Mouse (Mus musculus) kidney, embryonic 16.5 days (tissue): ENCODE measurements around the gene Atad3a. TPM values are rescaled to one million over a fixed set of nuclear protein-coding genes. Genes with fewer than 3 reads are reported as not detected.

ENCODE experiments used
- ATAC-seq: fragments of 200-750 bp; cut with Nextera tagmentation; 2 replicates; pipeline ENCODE4 v1.8.0; 2017; ENCODE audit warnings: moderate TSS enrichment; ENCODE audit not compliant: low FRiP score, low TSS enrichment
- H3K27ac ChIP-seq: fragments of 300-500 bp; sonication (generic); 2 replicates; pipeline ENCODE4 v1.5.1; 2014; ENCODE audit warnings: low read length
- H3K27me3 ChIP-seq: fragments of 300-500 bp; sonication (generic); 2 replicates; pipeline ENCODE4 v1.6.1; 2014; ENCODE audit warnings: low read length, control low read depth, mixed read lengths; ENCODE audit not compliant: insufficient read depth
- H3K36me3 ChIP-seq: fragments of 300-500 bp; sonication (generic); 2 replicates; pipeline ENCODE4 v1.6.1; 2014; ENCODE audit warnings: low read length, control low read depth, mixed read lengths; ENCODE audit not compliant: insufficient read depth
- H3K4me1 ChIP-seq: fragments of 300-500 bp; sonication (generic); 2 replicates; pipeline ENCODE4 v1.6.1; 2014; ENCODE audit warnings: low read length, control low read depth, mixed read lengths; ENCODE audit not compliant: insufficient read depth
- H3K4me2 ChIP-seq: fragments of 300-500 bp; sonication (generic); replicated peaks from 2 replicates; pipeline ENCODE4 v1.6.1; 2014; ENCODE audit warnings: low read depth, low read length
- H3K4me3 ChIP-seq: fragments of 300-500 bp; sonication (generic); 2 replicates; pipeline ENCODE4 v1.5.1; 2014; ENCODE audit warnings: mild to moderate bottlenecking, low read length
- H3K9ac ChIP-seq: fragments of 300-500 bp; sonication (generic); replicated peaks from 2 replicates; pipeline ENCODE4 v1.6.1; 2014; ENCODE audit warnings: low read length
- H3K9me3 ChIP-seq: fragments of 300-500 bp; sonication (generic); 2 replicates; pipeline ENCODE4 v1.6.1; 2016; ENCODE audit warnings: low read length, control low read depth
- WGBS: fragments of 180-500 bp; shearing (Covaris S2); extraction: QIAGEN DNeasy Blood & Tissue Kit; methylation state at CpG from one replicate; pipeline ENCODE4 v1.1.7; 2014; 5-methylcytosine and 5-hydroxymethylcytosine counted together
- polyA plus RNA-seq: library from polyadenylated mRNA; unstranded; fragments of >200 nt; fragmentation: Nextera tagmentation; extraction: Ambion mirVana; gene quantifications from 2 replicates; pipeline ENCODE4 v1.2.1, GENCODE M21; 2015

The Atad3a gene
- 138 and 142 TPM in 2 replicates for polyA plus RNA-seq

- under 1% methylated on average over 65 of the region's 68 CpGs for WGBS
- no peaks in the 10 kb centered on the region for H3K9me3 ChIP-seq
- ATAC-seq, result peak; percentile 98
Measured at GRCm38 (mm10) chr4:155760613-155761355, at the start of gene Atad3a. Gene Atad3a (minus strand): TSS chr4:155761093.

GRCm38 (mm10) chr4:155807841-155808240 is 46.9 kb upstream of the Atad3a start:
- no peaks in the 10 kb centered on the region for H3K27me3 ChIP-seq
- H3K4me3 ChIP-seq, result no peak overlapping the region
- H3K9me3 ChIP-seq, result no peaks in the 10 kb centered on the region
- H3K9ac ChIP-seq, result no peak overlapping the region
- peaks cover 21% of the 10 kb centered on the region for H3K4me1 ChIP-seq
- no peak overlapping the region for H3K27ac ChIP-seq
- no peak overlapping the region for H3K4me2 ChIP-seq
- peaks cover 35% of the 10 kb centered on the region for H3K36me3 ChIP-seq
- 84% methylated on average over 3 of the region's 3 CpGs for WGBS
- no peak for ATAC-seq

More at GRCm38 (mm10) chr4:155760613-155761355, at the start of gene Atad3a:
- peak within 1 kb of the TSS; percentile 64 for H3K27ac ChIP-seq
- H3K9ac ChIP-seq, result peak within 1 kb of the TSS; percentile 85
- no peaks in the 10 kb centered on the region for H3K27me3 ChIP-seq
- H3K4me1 ChIP-seq, result peaks cover 23% of the 10 kb centered on the region
- peak within 1 kb of the TSS; percentile 87 for H3K4me2 ChIP-seq
- peaks cover 16% of the 10 kb centered on the region for H3K36me3 ChIP-seq
- peak within 1 kb of the TSS; percentile 85 for H3K4me3 ChIP-seq

- peak overlapping the region; percentile 77 for H3K27ac ChIP-seq
- peaks cover 20% of the 10 kb centered on the region for H3K4me1 ChIP-seq
- WGBS, result under 1% methylated on average over 58 of the region's 58 CpGs
- no peaks in the 10 kb centered on the region for H3K27me3 ChIP-seq
- peaks cover 13% of the 10 kb centered on the region for H3K36me3 ChIP-seq
- H3K4me3 ChIP-seq, result peak overlapping the region; percentile 90
- no peaks in the 10 kb centered on the region for H3K9me3 ChIP-seq
- peak overlapping the region; percentile 89 for H3K9ac ChIP-seq
- ATAC-seq, result peak; percentile 98
- peak overlapping the region; percentile 64 for H3K4me2 ChIP-seq
Measured at GRCm38 (mm10) chr4:155803340-155804041, 42.6 kb upstream of the Atad3a start.

GRCm38 (mm10) chr4:155802741-155803339 is 41.9 kb upstream of the Atad3a start, which contains the start of gene Mrpl20:
Gene Mrpl20 (plus strand): TSS chr4:155802878.
- no peaks in the 10 kb centered on the region for H3K27me3 ChIP-seq
- H3K9me3 ChIP-seq, result no peaks in the 10 kb centered on the region
- peaks cover 6% of the 10 kb centered on the region for H3K36me3 ChIP-seq
- peak within 1 kb of the TSS; percentile 90 for H3K4me3 ChIP-seq
- 11% methylated on average over 12 of the region's 12 CpGs for WGBS
- H3K9ac ChIP-seq, result peak within 1 kb of the TSS; percentile 89
- no peak; the same call in 1 of the 2 replicates for ATAC-seq
- H3K4me2 ChIP-seq, result peak within 1 kb of the TSS; percentile 64
- peaks cover 20% of the 10 kb centered on the region for H3K4me1 ChIP-seq
- H3K27ac ChIP-seq, result peak within 1 kb of the TSS; percentile 77

DNA sequence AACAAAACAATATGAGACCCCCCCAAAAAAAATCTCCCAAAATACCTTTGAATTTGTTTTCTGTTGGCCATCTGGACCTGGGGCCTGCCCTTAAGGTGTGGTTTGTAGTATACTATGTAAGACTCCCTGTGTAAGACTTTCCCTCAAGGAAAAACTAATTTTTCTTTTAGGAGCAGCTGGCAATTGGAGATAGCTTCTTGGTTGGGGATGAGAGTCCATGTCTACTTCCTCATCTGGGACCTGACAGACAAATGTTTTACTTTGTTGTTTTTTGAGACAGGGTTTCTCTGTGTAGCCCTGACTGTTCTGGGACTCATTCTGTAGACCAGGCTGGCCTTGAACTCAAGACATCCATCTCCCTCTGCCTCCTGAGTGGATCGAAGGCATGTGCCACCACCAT is 41.2 kb upstream of the Atad3a start:
- WGBS, result 90% methylated on average over 1 of the region's 1 CpGs
- Histone ChIP-seq H3K36me3 (no peaks in the 10 kb centered on the region; the same call in 1 of the 2 replicates), H3K4me1 (peaks cover 20% of the 10 kb centered on the region), H3K4me3 (no peak overlapping the region), H3K27me3 (no peaks in the 10 kb centered on the region), H3K9ac (no peak overlapping the region), H3K27ac (no peak overlapping the region), H3K4me2 (no peak overlapping the region), H3K9me3 (no peaks in the 10 kb centered on the region)
- ATAC-seq, result no peak

DNA sequence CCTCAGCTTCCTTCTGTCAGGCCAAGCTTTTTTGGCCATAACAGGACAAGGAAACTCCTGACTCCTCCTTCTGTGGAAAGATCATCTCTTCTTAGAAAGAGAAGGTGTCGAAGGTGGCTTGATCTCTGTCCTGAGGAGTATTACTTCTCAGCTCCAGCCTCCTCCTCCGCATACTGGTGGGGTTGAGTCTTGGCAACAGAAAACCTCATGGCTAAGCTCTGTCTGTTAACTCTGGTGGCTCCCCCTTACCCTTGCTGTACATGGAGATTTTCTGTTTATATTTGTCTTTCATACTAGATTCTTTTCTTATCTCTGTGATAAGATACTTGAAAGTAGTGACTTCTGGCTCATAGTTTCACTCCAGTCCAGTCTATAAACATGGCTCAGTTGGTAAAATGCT is 32.8 kb upstream of the Atad3a start:
- peaks cover 17% of the 10 kb centered on the region for H3K4me1 ChIP-seq
- 53% methylated on average over 2 of the region's 2 CpGs for WGBS
- H3K27ac ChIP-seq, result no peak overlapping the region
- no peaks in the 10 kb centered on the region for H3K9me3 ChIP-seq
- ATAC-seq, result no peak
- no peak overlapping the region for H3K9ac ChIP-seq
- H3K4me3 ChIP-seq, result no peak overlapping the region
- no peaks in the 10 kb centered on the region for H3K27me3 ChIP-seq
- no peak overlapping the region for H3K4me2 ChIP-seq
- no peaks in the 10 kb centered on the region for H3K36me3 ChIP-seq

DNA sequence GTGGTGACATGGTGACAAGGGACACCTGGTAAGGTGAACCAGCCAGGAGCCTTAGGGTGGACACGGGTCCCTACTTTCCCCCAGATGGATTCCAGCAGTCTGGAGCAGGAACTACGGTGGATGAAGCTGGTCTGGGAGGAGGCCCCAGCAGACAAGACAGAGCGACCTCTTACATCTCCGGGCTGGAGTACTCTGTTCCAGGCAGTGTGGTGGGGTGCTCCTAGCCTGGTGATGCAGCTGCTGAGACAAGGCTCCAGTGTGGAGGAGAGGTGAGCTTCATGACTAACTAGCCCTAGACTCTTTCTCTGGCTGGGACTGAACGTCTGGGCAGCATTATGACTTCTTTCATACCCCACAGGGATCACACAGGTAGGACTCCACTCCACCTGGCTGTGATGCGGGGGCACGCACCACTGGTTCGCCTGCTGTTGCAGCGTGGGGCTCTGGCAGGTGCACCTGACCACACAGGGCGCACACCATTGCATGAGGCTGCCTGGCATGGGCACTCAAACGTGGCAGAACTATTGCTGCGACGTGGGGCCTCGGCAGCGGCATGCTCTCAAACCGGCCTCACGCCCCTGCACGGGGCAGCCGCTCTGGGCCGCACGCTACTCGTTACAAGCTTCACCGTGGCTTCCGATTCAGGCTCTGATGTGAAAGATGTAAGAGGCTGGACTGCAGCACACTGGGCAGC is 30.5 kb upstream of the Atad3a start:
- Histone ChIP-seq H3K4me2 (peak overlapping the region; percentile 38), H3K27ac (peak overlapping the region; percentile 65), H3K9me3 (no peaks in the 10 kb centered on the region), H3K4me1 (peaks cover 17% of the 10 kb centered on the region), H3K27me3 (no peaks in the 10 kb centered on the region), H3K4me3 (no peak overlapping the region), H3K9ac (peak overlapping the region; percentile 31; the same call in 1 of the 2 replicates), H3K36me3 (no peaks in the 10 kb centered on the region)
- 41% methylated on average over 24 of the region's 24 CpGs for WGBS
- ATAC-seq, result peak; percentile 67

DNA sequence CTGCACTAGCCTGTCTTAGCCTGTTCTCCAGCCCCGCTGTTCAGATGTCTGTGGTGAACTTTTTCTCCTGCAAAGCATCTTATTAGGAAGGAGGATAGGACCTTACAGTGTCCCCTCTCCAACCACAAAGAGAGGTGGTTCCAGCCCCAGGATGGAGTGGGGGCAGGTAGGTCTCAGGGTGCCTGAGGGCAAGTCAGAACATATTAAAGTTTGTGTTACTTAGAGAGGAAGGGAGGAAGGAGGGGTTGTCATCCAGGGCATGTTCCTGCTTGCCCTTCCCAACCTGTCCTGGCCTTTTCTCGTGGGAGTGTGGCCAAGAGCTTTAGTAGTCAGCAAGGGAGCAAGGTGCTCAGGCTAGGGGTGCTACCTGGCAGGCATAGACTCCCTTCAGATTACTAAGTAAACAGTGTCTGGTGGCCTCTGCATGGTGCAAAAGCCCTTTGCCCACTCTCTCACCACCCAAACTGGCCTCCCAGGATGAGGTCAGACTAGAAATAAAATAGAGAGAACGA is 29.8 kb upstream of the Atad3a start:
- Histone ChIP-seq H3K4me2 (no peak overlapping the region), H3K27ac (peak overlapping the region; percentile 65)
- peak; percentile 70 for ATAC-seq

DNA sequence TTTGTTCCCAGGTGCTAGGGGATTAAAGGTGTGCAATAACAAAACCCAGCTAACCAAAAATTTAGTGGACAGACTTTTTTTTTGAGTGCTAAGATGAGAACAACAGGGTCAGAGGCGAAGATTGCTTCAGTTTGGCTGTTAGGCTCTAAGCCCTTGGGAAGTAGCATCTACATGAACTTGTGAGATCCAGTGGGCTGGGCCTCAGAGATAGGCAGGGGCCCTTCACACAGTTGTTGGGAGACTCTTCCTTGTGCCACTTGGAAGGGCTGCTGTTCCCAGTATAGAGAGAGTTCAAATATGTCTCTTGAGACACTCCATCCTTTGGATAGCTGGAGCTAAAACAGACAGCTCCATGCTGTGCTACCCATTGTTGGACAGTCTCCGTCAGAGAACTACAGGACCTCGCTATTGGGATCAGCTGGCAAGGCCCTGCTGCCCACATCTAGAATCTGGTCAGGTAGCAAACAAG is 29.2 kb upstream of the Atad3a start, which contains the start of gene Ankrd65:
TSS of gene Ankrd65 (plus strand) at position 419 of the 469 bp plus-strand sequence.
- no peaks in the 10 kb centered on the region for H3K9me3 ChIP-seq
- peaks cover 17% of the 10 kb centered on the region for H3K4me1 ChIP-seq
- no peaks in the 10 kb centered on the region for H3K27me3 ChIP-seq
- no peaks in the 10 kb centered on the region for H3K36me3 ChIP-seq
- no peak within 1 kb of the TSS for H3K4me3 ChIP-seq
- H3K27ac ChIP-seq, result peak within 1 kb of the TSS; percentile 65
- 89% methylated on average over 3 of the region's 3 CpGs for WGBS
- no peak within 1 kb of the TSS for H3K9ac ChIP-seq
- peak within 1 kb of the TSS; percentile 38 for H3K4me2 ChIP-seq
- no peak for ATAC-seq

More for the DNA sequence above, 29.8 kb upstream of the Atad3a start:
- no peaks in the 10 kb centered on the region for H3K9me3 ChIP-seq
- H3K9ac ChIP-seq, result no peak overlapping the region
- H3K36me3 ChIP-seq, result no peaks in the 10 kb centered on the region
- peaks cover 17% of the 10 kb centered on the region for H3K4me1 ChIP-seq
- no peak overlapping the region for H3K4me3 ChIP-seq
- no peaks in the 10 kb centered on the region for H3K27me3 ChIP-seq
- 38% methylated on average over 3 of the region's 3 CpGs for WGBS
